Mouse (Mus musculus) cerebellum, adult 11 months (tissue): ENCODE measurements around the gene Gm20388.
"Not testable (repeated sequence)": the region's sequence is repeated elsewhere in the genome, so short reads cannot be mapped to it uniquely, and the experiment has no call there.

Experiments
- DNase-seq: peaks from one replicate; pipeline ENCODE4 v3.0.0; 2022

The Gm20388 gene

GRCm38 (mm10) chr8:120327131-120327554 is 416.5 kb downstream of the Gm20388 start:
- DNase-seq = no peak

GRCm38 (mm10) chr8:120328361-120329022 is 417.9 kb downstream of the Gm20388 start:
- DNase-seq = no peak

- no peak for DNase-seq
Observed at GRCm38 (mm10) chr8:120329030-120329748, 418.5 kb downstream of the Gm20388 start.

- DNase-seq = no peak
Observed at GRCm38 (mm10) chr8:120331027-120331426, 420.4 kb downstream of the Gm20388 start.

GRCm38 (mm10) chr8:120332379-120333229 is 422.0 kb downstream of the Gm20388 start:
- no peak for DNase-seq

- DNase-seq = no peak
Observed at GRCm38 (mm10) chr8:120333681-120334080, 423.0 kb downstream of the Gm20388 start.

- not testable (repeated sequence) for DNase-seq
Observed at GRCm38 (mm10) chr8:120334261-120334660, 423.6 kb downstream of the Gm20388 start.

GRCm38 (mm10) chr8:120334878-120335261 is 424.2 kb downstream of the Gm20388 start:
- DNase-seq = no peak

GRCm38 (mm10) chr8:120335262-120336086 is 424.8 kb downstream of the Gm20388 start:
- peak; percentile 34 for DNase-seq

- no peak for DNase-seq
Observed at GRCm38 (mm10) chr8:120336087-120336380, 425.4 kb downstream of the Gm20388 start.

GRCm38 (mm10) chr8:120336909-120337555 is 426.4 kb downstream of the Gm20388 start:
- DNase-seq = no peak

GRCm38 (mm10) chr8:120337627-120338026 is 427.0 kb downstream of the Gm20388 start:
- no peak for DNase-seq

GRCm38 (mm10) chr8:120338678-120339077 is 428.0 kb downstream of the Gm20388 start:
- DNase-seq = no peak

GRCm38 (mm10) chr8:120339743-120340142 is 429.1 kb downstream of the Gm20388 start:
- DNase-seq = no peak

- DNase-seq = no peak
Observed at GRCm38 (mm10) chr8:120341124-120341523, 430.5 kb downstream of the Gm20388 start.

- DNase-seq = no peak
Observed at GRCm38 (mm10) chr8:120342847-120343548, 432.4 kb downstream of the Gm20388 start.

GRCm38 (mm10) chr8:120343582-120343981 is 432.9 kb downstream of the Gm20388 start:
- no peak for DNase-seq

- no peak for DNase-seq
Observed at GRCm38 (mm10) chr8:120344166-120344565, 433.5 kb downstream of the Gm20388 start.

GRCm38 (mm10) chr8:120344583-120344982 is 433.9 kb downstream of the Gm20388 start:
- no peak for DNase-seq

- DNase-seq = no peak
Observed at GRCm38 (mm10) chr8:120347734-120348341, 437.2 kb downstream of the Gm20388 start.

GRCm38 (mm10) chr8:120348922-120349321 is 438.3 kb downstream of the Gm20388 start:
- no peak for DNase-seq
